Mouse (Mus musculus) liver, adult (tissue): Measurements from ENCODE around the gene Ptdss2.

ENCODE experiments used
- GATA4 ChIP-seq: IDR thresholded peaks from 2 replicates; pipeline ENCODE4 v1.6.1; 2014; ENCODE audit warnings: mild to moderate bottlenecking, low read length; ENCODE audit not compliant: insufficient replicate concordance

The Ptdss2 gene

GRCm38 (mm10) chr7:141099911-141100691, 22.1 kb upstream of the Ptdss2 start, which contains the start of gene Sigirr:
Sigirr (minus strand) TSS chr7:141100572.
- no peak for TF ChIP-seq GATA4

GRCm38 (mm10) chr7:141103161-141103560, 19.0 kb upstream of the Ptdss2 start:
- no peak for TF ChIP-seq GATA4

DNA sequence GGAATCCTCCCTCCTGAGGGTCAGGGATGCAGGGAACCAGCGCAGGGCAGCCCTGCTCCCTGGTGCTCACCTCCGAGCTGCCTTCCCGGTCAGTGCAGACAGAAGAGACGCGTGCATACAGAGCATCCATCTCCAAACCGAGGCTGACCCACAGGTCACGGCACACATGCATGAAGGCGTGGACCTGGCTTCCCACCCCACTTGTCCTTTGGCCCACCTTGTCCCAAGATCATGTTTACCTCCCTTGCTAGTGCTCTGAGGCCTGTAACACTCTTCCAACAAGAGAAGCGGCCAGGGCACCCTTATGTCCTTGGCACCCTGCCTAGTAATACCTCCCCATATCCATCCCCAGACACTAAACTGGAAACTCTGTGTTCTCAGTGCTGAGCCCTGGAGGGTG, 6.3 kb upstream of the Ptdss2 start:
- no peak for TF ChIP-seq GATA4

DNA sequence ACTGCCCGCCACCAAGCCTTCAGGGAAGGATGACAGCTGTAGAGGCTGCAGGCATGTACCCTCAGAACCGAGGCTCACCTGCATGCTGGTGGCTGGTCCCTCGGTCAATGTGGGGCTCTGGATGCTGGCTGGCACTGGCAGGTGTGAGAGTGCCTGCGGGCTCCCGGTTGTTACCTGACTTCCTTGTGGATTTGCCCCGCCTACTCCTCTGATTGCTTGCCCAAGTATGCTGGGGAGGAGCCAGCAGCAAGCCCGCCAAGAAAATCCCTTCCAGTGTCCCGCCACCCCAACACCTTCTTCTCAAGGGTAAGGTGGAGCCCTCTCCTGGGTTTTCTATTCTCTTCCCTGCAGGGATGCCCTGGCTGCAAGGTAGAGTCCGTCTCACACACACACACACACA, 4.5 kb upstream of the Ptdss2 start, which contains the start of gene Ano9:
TSS of gene Ano9 (minus strand) at position 171 of the 400 bp plus-strand sequence.
- no peak for TF ChIP-seq GATA4

DNA sequence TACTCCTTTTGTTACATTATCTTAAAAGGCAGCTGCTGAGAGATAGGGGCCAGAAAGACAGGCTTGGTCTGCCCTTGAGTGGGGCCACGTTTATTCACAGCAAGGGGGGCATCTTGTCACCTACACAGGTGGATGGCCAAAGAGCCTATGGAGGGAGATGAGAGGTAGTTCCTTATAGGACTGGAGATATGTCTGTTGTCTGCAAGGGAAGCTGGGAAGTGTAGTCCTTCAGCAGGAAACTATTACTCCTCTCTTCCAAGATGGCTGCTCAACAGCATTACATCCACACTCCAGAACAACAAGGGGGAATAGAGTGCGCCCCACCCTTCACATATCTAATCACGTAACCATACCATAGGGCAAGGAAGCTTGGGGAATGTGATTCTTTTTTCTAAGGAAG, 2.7 kb upstream of the Ptdss2 start:
- no peak for TF ChIP-seq GATA4

- no peak for TF ChIP-seq GATA4
Observed at GRCm38 (mm10) chr7:141120605-141121004, 1.6 kb upstream of the Ptdss2 start.

GRCm38 (mm10) chr7:141121051-141121531, 1.1 kb upstream of the Ptdss2 start:
- TF ChIP-seq GATA4 = no peak

DNA sequence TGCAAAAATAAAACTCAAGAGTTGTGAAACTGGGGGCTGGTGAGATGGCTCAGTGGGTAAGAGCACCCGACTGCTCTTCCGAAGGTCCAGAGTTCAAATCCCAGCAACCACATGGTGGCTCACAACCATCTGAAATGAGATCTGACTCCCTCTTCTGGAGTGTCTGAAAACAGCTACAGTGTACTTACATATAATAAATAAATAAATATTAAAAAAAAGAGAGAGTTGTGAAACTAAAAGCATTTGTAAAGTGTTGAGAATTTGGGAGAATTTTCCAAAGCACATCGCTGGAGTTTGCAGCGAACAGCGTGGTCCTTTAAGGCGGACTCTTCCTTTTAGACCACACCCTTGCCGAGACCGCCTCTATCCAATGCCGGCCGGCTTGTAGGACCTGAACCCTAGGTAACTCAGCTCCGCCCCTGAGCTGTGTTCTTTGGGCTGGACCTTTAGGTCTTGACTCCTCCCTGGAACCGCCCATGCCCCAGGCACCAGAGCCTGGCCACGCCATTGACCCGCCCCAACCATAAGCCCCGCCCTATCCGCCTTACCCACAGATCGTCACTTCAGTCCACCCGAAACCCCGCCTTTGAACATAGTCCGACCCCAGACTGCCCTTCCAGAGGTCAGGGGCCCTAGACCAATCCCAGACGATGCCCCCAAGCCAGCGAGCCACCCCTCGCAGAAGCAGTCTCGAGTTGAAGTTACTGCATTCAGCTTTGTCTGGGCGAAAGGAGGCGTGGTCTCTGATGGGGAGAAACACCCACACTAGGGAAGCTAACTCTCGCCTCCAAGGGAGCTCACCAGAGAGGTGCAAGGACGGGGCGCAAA, 721 bp downstream of the Ptdss2 start:
- TF ChIP-seq GATA4 = no peak

- no peak for TF ChIP-seq GATA4
Observed at GRCm38 (mm10) chr7:141123517-141123856, 1.3 kb downstream of the Ptdss2 start.

DNA sequence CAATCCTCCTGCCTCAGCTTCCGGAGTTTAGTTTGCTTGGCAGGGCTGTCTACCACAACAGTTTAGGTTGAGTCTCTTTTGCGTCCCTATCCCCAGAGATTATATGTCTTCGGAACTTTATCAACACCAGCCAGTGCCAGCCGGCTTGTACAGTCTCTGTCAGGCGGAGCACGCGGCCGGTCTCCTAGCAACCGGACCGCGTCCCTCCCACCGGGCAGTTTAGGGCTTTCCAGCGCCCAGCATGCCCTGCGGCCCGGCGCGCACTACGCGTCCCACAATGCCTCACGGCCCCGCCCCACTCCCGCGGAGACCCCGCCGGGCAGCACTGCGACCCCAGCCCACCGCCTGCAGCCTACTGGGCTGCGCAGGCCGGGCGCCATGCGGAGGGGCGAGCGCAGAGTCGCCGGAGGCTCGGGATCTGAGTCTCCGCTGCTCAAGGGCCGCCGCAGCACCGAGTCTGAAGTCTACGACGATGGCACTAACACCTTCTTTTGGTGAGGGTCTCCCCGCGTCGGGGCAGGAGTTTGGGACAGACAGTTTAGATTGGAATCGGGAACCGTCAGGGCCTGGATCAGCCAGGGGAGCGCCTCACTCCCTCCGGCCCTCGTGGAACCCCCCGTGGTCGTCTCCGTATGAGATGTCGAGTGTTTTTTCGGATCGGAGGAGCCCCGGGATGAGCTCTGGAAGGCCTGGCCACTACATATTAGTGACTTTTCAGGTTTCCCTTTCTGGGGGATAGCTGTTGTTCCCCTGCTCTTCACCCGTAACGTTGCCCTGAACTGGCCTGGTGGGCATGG, 9.0 kb downstream of the Ptdss2 start:
- no peak for TF ChIP-seq GATA4

GRCm38 (mm10) chr7:141131904-141132755, 9.9 kb downstream of the Ptdss2 start:
- no peak for TF ChIP-seq GATA4

DNA sequence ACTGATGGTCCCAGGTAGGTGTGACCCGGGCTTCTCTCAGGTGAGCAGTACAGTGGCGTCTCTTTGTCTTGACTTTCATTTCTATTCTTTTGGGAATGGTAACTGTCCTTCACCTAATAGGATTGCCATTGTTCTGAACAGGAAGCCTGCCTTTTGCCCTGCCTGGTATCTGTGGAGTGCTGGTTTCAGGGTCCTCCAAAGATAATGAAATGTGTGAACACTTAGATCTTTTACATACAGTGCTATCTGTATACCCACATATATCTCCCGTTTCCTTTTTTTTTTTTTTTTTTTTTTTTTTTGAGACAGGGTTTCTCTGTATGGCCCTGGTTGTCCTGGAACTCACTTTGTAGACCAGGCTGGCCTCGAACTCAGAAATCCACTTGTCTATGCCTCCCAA, 19.1 kb downstream of the Ptdss2 start:
- no peak for TF ChIP-seq GATA4

DNA sequence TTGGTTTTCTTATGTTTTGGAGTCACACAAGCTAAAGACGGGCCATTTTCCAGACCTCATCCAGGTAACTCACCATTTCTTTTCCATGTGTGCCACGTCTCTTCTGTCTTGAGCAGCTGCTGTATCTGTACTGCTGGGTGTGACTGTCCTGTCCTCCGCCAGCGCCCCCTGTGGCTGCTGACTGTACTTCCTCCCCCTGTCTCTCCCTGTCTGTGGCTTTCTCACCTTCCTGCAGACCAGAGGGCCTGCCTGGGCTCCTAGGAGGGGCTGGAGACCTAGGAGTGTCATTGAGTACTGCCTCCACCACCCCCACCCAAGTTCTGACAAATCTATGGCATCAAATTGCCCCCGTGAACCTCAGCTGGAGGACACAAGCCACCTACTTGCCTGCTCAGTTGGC, 20.9 kb downstream of the Ptdss2 start:
- TF ChIP-seq GATA4 = no peak

GRCm38 (mm10) chr7:141143861-141144260, 21.7 kb downstream of the Ptdss2 start:
- TF ChIP-seq GATA4 = no peak

- no peak for TF ChIP-seq GATA4
Observed at GRCm38 (mm10) chr7:141144650-141145049, 22.5 kb downstream of the Ptdss2 start.

DNA sequence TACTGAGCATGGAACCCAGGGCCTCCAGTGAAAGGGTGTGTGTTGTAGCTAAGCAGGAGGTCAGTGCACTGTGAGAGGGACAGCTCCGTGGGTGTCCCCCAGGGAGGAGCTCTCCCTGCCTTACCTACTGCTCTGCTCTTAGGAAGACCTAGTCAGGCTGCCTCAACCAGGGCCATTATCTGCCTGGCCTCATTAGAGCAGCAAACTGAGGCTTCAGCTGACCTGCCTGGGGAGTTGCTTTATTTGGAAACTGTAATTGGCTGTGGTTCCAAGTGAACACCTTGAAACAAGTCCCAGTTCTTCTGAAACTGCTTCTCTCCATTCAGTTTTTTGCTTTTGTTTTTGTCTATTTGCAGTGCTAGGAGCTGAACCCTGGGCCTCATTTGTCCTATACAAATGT, 23.2 kb downstream of the Ptdss2 start:
- TF ChIP-seq GATA4 = no peak
